Mouse (Mus musculus): ENCODE measurements around the gene Mtg2.

Gene Mtg2

DNA sequence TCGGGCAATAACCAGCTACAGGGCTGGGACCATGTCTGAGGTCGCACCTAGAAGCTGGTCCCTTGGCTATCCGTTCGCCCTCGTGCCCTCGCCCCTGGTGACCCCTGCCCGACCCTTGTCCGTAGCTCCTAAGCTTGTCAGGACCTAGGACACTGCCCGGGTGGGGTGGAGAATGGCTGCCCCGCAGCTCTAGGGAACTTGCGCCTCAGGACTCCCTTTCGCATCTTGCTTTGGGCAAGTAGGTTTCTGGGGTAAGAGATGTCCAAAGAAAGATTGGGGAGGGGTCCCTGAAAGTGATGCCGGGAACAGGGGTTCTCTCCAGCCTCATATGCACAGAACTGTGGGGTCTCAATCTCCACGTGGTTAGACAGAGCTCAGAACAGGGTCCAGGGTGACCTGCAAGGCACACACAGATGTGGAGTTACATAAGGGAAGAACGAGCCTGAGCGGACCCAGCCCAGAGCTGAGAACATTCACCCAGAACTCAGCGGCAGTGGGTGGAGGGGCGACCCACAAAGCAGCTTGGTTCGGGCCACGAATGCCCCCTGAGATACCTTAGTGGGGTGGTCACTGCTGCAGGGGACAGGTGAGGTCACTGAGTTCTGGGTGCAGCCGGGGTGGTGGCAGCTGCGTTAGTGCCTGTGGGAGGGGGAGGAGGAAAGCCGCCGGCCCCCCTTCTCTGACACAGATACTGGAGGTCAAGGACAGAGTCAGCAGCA lies 34.4 kb downstream of the Mtg2 start:
- no peak for DNase-seq (ENCODE audit: low read depth, low spot score)

DNA sequence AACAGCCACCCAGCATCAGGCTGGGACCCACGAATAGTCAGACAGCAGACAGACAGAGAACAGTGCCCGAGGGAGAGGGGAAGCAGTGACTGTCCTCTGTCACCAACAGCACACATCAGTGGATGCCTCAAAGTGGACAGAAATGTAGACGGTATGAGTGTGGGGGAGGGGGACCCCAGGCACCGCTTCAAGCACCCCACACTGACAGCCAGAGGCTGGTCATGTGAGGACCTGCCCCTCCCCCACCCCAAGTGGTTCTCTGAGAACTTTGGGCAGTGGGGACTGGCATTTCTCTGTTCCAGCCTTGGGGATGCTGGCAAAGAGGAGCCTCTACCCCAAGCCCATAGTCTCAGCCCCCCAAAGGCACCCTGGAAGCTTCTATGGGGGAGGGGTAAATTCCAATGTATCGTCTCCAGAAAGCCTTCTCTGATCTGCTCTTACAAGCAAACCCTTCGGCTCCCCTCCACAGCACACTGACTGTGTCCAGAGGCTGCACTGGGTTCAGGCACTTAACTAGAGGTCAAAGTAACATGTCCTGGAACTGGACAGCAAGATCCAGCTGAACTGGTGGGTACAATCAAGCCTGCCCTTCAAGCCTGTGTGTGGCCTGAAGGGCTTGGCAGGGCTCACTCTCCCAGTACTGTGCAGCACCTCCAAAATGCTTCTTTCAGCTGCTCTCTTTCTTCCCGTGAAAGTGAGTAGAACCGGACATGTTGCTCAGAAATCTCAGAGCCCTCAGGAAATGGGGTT lies 35.2 kb downstream of the Mtg2 start:
- no peak for DNase-seq (ENCODE audit: low read depth, low spot score)

DNA sequence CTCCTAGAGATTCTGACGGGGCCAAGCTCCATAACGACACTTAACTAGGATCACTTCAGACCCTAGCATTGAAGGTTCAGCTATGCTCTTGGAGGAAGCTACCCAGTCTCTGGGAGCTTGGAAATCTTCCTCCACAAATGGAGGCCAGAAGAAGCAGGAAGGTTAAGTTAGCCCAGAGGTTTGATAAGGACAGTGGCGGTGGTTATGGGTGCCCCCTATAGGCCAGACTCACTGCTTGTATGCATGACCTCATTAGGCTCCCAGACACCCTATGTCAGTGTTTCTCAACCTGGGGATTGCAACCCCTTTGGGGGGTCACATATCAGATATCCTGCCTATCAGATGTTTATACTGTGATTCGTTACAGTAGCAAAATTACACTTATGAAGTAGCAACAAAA lies 36.7 kb downstream of the Mtg2 start:
- no peak for DNase-seq (ENCODE audit: low read depth, low spot score)

DNA sequence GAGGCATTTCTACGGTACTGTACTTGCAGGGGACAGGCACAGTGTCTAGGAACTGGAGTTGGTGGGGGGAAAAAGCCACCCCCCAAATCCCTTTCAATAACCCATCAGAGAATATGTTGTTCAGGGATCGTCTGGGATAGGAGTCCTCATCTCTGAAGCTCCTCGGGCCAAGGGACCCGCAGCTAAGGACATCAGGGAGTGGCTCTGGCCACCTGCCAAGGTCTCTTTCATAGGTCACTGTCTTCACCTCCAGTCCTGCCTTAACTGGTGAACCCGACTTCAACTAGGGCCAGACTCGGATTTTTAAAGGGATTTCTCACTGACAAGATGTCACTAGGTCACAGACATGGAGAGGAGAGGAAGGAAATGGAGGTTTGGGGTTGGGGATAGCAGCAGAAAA lies 37.9 kb downstream of the Mtg2 start:
- DNase-seq (ENCODE audit: low read depth, low spot score) = no peak

DNA sequence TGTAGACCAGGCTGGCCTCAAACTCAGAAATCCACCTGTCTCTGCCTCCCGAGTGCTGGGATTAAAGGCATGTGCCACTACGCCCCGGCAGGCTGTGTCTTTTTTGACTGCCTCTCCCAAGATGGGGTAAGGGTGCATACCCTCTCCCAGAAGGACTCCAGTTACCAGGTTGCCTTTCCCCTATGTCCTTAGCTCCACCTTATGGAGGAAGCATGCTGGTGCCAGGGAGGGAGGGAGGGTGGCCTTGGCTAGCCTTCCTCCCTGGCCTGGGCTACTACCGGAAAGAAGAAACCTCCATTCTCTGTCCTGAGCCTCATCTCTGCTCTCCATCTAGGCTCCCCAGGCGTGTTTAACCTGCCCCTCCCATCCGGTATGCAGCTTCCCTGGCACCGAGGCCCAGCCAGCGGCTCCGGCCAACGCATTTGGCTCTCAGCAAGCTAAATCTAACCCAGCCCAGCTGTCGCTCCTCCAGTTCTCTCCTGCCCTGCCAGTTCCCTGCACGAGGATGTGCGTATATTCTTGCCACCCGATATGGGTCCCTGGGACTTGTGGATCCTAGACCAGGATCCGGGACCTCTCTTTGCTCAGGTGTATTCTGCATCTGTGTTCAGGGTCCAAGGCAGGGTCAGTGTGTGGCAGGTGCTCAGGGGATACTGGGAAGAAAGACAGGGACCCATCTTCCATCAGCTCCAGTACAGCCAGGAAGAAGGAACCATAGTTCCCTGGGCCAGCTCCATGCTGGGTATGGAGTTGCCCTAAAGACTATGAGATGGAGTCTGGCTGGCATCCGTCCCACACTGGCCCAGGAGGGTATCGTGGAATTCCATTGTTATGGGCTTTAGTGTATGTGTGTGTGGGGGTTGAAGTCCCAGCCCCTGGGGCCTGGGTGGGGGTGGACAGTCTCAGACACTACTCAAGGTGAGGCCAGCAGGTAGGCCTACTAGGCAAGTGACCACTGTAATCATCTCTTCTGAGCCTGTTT lies 43.8 kb downstream of the Mtg2 start:
- DNase-seq (ENCODE audit: low read depth, low spot score) = no peak

DNA sequence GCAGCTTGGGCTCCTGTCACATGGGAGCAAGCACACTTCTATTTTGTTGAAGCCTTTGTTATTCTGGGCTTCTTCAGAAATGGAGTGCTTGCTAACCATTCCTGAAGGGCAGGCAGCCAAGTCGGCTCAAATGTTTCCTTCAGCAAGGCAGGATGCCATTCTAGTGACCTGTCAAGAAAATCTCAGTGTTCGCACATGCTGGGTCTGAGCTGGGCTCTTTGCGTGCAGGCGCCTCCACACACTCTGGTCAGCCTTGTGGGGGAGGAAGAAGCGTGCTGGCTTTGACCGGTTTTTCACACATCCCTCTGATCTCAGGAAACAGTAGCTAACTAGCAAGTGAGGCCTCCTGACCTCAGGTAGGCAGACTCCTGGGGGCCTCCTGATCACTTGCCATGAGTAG lies 44.9 kb downstream of the Mtg2 start:
- no peak for DNase-seq (ENCODE audit: low read depth, low spot score)

GRCm38 (mm10) chr2:180116081-180116493 lies 45.7 kb downstream of the Mtg2 start:
- no peak for DNase-seq (ENCODE audit: low read depth, low spot score)

DNA sequence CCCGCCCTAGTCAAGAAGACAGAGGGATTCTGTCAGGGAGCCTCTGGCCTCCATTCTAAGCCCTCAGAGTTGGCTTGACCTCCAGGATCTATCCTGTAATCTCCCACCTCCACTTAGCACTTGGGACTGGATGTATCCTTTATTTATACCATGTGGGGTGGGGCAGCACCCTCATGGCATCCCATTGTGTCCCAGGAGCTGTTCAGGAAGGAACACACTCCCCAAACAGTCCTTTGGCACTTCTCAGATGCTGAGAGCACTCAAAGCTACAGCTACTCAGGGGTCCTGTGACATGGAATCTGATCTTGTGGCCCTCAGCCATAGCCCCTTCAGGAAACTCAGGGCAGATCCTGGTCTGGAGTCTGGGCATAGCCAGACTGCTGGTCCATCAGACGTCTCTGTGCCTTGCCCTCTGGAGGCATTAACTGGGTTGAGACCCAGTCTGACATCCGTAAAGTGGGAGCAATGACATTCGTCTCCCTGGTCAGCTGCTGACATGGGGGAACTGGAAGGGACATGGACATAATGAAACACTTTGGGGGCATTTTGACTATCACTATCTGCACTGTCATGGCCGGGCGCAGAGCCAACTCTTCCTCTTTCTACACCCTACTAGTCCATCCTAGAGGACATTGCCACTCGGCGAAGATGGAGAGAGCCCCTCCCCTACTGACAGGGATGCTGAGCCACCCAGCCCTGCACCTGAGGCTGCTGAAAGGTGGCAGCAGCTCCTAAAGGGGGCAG lies 46.5 kb downstream of the Mtg2 start:
- no peak for DNase-seq (ENCODE audit: low read depth, low spot score)

GRCm38 (mm10) chr2:180117485-180118194 lies 47.3 kb downstream of the Mtg2 start:
- DNase-seq (ENCODE audit: low read depth, low spot score) = peak; percentile 59

GRCm38 (mm10) chr2:180118661-180119438 lies 48.5 kb downstream of the Mtg2 start, which contains the start of gene Osbpl2:
Gene Osbpl2, plus strand, starts transcription at chr2:180119306.
- peak; percentile 97 for DNase-seq (ENCODE audit: low read depth, low spot score)

GRCm38 (mm10) chr2:180119439-180120291 lies 49.3 kb downstream of the Mtg2 start:
- no peak for DNase-seq (ENCODE audit: low read depth, low spot score)

- no peak for DNase-seq (ENCODE audit: low read depth, low spot score)
Observed at GRCm38 (mm10) chr2:180120292-180120761, 49.9 kb downstream of the Mtg2 start.

GRCm38 (mm10) chr2:180124192-180124591 lies 53.8 kb downstream of the Mtg2 start:
- no peak for DNase-seq (ENCODE audit: low read depth, low spot score)

DNA sequence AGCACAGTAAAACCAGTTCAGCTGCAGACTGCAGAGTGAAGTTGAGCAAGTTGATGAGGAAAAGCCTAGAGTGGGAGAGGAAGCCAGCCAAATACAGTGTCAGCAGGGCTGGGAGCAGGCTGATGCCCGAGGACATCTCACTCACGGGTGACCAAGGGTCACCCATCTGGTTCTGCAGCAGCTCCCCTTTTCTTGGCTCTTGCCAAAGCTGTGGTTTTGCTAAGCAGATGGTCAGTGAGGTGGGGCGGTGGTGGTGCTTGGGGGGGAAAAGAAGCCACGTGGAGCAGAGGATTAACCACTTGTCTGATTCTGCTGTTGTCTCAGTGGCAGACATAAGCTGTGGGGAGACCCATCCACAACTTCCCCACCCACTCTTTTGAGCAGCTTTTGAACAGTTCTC lies 55.8 kb downstream of the Mtg2 start:
- no peak for DNase-seq (ENCODE audit: low read depth, low spot score)

DNA sequence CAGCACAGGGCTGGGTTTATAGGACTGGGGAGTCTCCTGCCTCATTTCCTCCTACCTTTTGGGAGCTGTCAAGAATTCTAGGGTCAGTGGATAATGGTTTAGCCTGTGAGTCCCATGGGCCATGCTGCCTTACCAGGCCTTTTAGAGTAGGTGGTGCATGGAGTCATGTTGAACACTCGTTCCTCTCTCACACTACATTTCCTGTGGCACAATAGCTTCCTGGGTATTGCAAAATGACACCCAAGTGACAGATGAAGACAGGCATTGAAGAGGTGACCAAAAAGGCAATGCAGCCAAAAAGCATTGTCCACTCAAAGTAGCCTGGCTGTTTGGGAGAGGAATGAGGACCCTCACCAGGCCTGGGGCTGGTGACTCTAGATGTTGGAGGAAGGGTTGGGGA lies 57.3 kb downstream of the Mtg2 start:
- no peak for DNase-seq (ENCODE audit: low read depth, low spot score)

- no peak for DNase-seq (ENCODE audit: low read depth, low spot score)
Observed at GRCm38 (mm10) chr2:180133231-180133630, 62.8 kb downstream of the Mtg2 start.

DNA sequence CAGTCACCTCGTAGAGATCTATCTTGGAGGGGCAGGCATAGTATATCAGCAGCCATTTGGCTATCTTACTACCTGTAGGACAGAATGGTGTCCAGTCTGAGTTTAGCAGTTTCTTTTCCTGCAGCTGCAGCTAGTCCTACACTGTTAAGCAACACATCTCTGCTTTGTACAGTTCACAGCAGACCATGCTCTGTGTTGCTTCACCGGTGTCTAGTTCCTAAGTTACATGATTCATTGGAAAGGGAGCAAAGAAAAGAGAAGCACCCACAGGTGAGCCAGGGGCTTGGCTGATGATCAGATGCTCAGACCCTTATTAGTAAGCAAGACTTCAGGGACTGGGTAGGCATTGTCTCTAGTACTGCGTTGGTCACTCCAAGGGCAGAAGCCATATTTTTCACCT lies 63.5 kb downstream of the Mtg2 start:
- no peak for DNase-seq (ENCODE audit: low read depth, low spot score)

DNA sequence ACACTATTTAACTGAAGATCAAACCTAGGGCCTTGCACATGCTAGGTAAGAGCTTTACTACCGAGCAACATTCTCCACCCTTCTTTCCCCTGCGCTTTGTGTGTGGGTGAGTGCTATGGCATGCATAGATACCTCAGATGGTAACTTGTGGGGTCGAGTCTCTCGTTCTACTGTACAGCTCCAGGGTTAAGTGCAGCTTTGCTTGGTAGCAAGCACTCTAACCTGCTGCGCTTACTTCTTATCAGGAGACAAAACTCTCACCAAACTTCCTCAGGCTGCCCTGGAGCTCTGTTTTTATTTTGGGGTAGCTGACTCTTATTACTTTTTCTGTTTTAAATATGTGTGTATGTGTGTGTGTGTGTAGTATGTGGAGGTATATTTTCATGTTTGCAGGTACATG lies 65.0 kb downstream of the Mtg2 start:
- DNase-seq (ENCODE audit: low read depth, low spot score) = no peak
